Mouse (Mus musculus) gastrocnemius, postnatal 4 days (tissue): ENCODE measurements around the gene Acadl. TPM values are rescaled to one million over a fixed set of nuclear protein-coding genes. Genes with fewer than 3 reads are reported as not detected.

Experiments
- DNase-seq, 2 experiments: peaks; one replicate each; pipeline ENCODE4 v3.0.0; 2021 to 2022; ENCODE audit warnings: low spot score in 2 of 2, mixed read lengths in 2 of 2
- total RNA-seq, 2 experiments: library from RNA; stranded (reverse); gene quantifications; 2 replicates each; pipeline ENCODE4 v1.2.3; 2021

Gene Acadl
- total RNA-seq, 2 experiments from 2014 or later = 436 to 457 TPM

DNA sequence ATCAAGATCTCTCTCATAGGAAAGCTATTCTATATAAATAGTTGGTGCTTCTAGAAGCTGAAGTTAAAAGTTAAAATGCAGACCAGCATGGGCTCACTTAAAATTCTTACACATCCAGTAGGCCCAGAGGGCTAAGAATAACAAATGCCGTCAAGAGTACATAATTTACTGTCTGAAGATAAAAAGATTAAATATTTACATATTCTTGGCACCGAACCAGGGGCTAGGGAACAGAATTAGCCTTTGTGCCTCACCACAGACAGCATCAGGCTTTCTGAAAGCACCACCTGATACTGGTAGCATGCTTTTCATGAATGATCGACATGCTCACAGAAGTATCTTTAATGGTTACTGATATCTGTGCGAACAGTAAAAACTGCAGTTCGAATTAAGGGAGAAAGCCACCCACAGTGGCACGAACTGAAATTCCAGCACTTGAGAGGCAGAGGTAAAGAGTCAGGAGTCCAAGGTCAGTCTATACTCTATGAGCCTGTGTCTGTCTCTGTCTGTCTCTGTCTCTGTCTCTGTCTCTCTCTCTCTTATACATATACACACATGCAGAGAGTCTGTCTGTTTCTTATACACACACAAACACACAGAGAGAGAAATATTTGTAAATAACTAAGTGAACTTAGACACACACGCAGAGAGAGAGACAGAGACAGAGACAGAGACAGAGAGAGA, 23.2 kb downstream of the Acadl start:
- no peak for DNase-seq

GRCm38 (mm10) chr1:66839135-66839534, 23.9 kb downstream of the Acadl start:
- no peak for DNase-seq

DNA sequence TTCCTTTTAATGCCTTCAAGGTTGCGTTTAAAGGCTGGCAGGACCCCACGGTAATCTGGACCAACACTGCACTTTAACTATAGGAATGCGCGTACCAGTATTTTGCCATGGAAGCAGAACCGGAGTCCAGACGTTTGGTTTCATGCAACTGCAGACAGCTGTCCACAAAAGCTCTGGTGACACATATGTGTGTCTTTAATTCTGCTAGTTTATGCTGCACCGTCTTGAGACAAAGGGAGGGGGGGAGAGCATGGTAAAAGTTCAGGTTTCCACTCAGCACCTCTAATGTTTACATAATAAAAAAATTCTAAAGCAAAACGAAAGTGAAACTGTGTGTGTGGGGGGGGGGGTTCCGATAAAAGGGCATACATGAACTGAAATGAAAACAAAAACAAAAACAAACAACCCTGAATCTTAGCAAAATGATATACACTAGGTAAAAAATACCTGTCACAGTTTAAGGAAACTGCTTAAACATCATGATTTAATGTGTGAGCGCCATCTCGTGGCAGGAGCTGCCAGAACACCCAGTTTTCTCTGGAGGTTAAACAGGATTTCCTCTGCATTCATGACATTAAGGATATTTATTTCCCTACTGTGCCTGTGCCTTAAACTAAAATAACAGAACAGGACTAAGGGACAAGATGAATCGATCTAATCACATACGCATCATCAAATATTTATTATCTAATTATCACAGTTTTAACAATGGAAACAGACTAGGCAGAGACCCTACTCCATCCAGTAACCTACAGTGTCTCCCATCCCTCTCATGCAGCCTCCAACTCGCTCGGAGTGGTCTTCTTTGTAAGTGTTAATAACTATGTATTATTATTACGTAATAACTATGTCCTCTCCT, 24.7 kb downstream of the Acadl start:
- DNase-seq = peak; percentile 47 to 69

DNA sequence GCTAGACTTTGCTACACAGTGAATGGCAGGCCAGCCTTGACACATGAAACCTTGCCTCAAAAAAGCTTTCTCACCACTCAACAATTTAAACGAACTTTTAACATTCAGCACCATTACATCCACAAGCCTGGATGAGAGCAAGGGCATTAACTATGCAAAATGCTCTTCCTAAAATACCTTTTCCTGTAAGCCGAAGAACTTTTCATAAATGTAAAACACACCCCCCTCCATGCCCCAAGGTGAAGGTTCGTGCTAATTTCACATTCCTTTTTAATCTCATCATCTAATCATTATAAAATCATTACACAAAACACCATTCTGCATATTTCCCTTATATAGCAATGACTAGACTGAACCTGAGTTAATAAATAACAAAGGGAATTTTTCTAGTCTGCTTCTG, 25.9 kb downstream of the Acadl start:
- no peak for DNase-seq

DNA sequence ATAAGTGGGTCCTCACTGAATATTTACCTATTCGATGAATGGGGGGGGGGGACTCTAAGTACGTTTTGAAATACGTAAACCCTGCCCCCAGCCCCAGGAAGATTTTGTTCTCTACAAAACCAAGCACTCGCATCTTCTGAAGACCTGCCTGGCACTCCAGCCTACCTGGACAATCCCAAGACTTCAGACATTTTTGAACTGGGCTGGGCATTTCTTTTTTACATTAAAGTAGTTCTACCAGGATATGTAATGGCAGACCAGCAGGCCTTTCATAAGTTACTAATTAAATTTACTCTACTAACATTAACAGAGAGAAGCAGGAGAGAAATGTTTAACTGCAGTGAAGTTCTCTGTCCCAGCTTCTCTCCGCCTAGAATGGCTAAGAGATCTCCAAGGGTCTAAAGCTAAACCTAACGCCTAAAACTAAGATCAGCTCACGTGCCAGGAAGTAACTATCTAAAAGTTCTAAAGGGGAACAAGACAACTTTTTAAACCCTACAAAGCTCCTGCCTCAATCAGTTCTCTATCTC, 30.4 kb downstream of the Acadl start:
- DNase-seq = no peak

DNA sequence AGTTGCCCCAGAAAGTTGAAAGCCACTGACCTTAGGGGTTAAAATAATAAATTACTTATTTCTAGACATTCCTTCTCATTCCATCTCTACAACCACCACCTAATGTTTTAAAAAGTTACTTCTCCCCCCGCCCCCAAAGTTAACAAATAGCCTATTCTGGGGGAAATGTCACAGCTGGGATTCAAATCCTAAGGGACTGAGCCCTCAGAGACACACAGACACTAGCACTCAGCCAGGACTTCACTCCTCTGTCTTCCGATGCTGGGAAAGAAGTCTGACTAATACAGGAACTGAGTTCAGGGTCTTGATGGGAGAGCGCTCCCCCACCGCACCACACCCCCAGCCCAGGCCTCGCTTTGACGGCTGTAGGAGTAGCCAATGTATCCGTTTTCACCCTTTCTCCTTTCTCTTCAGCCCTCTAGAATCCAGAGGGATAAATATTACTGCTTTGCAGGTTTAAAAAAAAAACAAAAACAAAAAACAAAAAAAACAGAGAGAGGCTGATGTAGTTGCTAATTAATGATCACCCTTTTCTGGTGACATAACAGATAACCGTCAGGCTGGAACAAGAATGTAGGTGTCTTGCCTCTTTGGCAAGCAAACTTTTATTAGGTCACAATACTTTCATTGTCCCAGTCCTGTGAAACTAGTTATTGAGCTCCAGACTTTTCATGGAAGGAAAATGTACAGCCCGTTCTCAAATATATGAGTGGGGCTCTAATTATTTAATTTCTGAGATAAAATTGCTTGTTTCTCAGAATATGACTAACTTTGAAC, 31.1 kb downstream of the Acadl start:
- DNase-seq = no peak

GRCm38 (mm10) chr1:66829400-66830080, 33.5 kb downstream of the Acadl start:
- DNase-seq = no peak

DNA sequence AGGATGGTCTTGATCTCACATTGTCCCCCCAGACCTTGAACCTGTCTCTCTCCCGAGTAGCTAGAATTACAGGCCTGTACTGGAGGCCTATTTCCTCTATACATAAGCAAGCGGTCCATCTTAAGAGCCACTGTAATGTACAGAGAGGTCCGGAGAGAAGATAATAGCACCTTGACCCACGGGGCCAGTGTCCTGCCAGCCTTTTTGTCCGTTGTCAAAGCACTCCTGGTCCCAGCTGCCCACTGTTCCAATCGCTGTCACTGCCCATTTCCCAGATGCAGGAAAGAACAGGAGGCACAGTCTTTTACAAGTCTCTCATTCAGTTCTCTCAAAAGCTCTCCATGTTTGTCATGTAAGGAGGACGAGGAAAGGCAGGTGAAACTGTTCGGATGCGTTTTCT, 41.1 kb downstream of the Acadl start:
- no peak for DNase-seq

DNA sequence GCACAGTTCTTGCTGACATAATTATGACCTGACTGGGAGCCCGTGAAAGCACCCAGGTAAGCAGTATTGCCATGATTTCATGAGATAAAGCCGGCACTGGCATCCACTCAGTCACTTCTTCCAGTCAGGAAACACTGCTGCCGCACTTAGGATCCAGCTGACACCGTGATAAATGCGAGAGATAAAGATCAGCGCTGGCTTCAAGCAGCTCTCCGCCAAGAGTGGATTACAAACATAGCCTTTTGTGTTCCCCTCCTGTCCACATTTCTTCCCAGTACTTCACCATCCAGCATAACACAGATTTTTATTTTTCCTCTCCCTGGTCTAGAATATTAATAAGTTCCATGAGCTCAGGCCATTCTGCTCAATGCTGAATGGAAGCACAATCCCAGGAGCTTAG, 42.8 kb downstream of the Acadl start:
- no peak for DNase-seq

DNA sequence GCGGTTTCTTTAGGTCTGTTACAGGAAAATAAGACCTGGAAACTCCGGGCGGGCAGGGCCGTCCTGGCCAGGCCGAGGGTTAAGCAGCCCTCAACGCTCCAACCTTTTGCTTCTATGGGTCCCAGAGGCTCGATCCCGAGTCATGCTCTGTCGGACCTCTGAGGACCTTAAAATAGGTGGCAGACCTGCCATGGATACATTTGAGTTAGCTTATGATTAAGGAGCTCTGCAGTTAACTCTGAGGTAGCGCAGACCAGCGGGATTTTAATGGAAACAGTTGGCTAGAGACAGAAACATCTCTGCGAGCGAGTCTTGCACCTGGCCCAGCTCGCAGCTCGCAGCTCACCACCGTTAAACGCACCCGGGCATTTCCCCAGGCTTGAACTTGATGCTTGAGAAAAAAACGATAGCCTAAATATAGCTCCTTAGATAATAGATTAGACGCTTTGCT, 45.2 kb downstream of the Acadl start:
- DNase-seq = no peak

- DNase-seq = peak; percentile 93 to 97
Observed at GRCm38 (mm10) chr1:66817453-66817839, 45.6 kb downstream of the Acadl start, which contains the start of gene Kansl1l. Gene Kansl1l (minus strand): TSS chr1:66817562.

DNA sequence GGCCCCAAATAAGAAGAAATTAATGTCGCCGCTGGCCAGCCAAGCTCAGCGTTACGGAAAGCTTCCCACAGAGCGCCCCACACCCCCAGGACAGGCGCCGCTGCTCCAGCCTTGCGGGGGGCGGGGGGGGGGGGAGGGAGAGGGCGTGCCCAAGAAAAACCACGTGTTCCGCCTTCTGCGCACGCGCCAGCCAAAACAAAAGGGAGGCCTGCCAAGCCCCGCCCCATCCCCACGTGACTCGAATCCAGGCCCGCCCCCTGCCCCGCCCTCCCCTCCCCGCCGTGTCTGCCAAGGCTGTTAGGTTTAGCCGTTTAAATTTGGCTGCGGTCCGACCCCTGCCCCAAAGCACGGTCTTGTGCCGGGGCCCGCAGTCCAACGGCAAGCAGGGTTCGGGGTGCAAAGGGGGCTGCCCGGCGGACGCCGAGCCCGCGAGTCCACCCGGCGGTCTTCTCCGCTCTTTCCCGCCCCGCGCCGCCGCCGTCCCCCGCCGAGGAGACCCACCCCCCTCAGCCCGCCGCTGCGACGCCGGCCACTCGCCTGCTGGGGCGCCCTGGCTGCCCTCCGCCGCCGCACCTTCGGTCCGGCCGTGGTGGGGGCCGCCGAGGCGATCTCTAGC, 46.1 kb downstream of the Acadl start:
- DNase-seq = peak; percentile 95 to 97

- DNase-seq = peak; percentile 24 to 63
Observed at GRCm38 (mm10) chr1:66815941-66816777, 46.9 kb downstream of the Acadl start.

- DNase-seq = no peak
Observed at GRCm38 (mm10) chr1:66814756-66815155, 48.3 kb downstream of the Acadl start.

DNA sequence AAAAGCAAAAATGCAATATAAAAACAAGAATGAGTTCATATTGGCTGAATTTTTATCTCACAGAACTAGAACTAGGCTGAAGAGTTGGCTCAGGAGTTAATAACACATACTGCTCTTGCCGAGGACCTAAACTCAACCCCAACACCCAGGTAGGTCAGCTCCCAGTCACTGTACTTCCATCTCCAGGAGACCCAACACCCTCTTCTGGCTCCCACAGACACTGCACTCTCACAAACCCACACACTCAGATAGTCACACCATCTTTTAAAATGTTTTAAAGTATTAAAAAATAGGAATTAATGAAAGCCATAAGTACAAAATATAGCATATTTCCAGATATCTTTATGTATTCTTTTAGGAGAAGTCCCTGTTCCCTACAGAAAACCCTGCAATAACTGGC, 49.9 kb downstream of the Acadl start:
- DNase-seq = no peak

GRCm38 (mm10) chr1:66806821-66807220, 56.3 kb downstream of the Acadl start:
- DNase-seq = no peak

GRCm38 (mm10) chr1:66805408-66805807, 57.7 kb downstream of the Acadl start:
- no peak for DNase-seq

DNA sequence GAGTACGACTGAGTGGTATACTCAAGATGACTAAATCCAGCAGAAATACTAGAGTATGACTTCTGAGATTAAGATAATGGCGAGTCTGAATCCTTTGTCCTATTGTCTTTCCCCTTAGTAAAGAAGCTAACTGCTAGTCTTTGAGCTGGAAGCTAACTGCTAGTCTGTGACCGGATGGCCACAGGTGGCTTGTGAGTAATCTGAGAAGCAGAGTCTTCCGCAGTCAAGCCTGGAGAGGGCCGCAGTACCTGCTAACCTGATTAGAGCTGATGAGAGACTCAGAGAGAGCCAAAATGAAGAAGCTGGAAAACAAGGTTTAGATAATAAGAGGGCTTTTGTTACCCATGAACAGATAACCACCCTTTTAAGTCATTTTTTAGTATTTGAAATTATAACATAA, 58.4 kb downstream of the Acadl start:
- DNase-seq = no peak

GRCm38 (mm10) chr1:66797962-66798361, 65.1 kb downstream of the Acadl start:
- no peak for DNase-seq
